Mouse (Mus musculus) small intestine, adult 2 months (tissue): ENCODE results near the gene Zfp36l2.

Experiments used
- CTCF ChIP-seq: fragments of 200-500 bp; IDR thresholded peaks from 2 replicates; pipeline ENCODE4 v1.5.1; 2012; ENCODE audit warnings: low read depth, mild to moderate bottlenecking, control low read depth, inconsistent platforms, low read length, moderate library complexity, mixed read lengths; ENCODE audit not compliant: insufficient replicate concordance, insufficient read length; ENCODE audit errors: extremely low read depth
- POLR2A ChIP-seq: fragments of 200-500 bp; IDR thresholded peaks from 2 replicates; pipeline ENCODE4 v1.6.1; 2012; ENCODE audit warnings: low read depth, mild to moderate bottlenecking, control low read depth, inconsistent platforms, low read length, moderate library complexity

DNA sequence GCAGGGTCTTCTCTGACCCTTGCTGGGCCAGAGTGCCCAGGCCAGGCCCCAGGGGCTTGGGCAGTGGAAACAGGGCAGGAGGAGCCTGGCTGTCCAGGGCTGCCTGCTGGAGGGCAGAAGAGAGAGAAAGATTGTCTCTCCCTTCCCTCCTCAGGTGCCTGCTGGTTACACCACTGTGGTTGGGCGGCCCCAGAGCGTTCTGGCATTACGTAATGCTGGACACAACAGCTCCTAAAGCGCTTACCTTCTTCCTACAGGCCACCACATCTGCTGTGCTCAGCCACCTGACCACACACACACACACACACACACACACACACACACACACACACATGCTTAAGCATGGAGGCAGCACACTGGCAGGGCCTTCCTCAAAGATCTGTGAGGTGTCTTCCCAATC is 20.4 kb downstream of the Zfp36l2 start:
- no peak for TF ChIP-seq CTCF
- TF ChIP-seq POLR2A: no peak
